9 mouse cellular contexts compared by ENCODE assay signal in genomic region chr5:113306750-113307477, GRCm38 (mm10). TPM values are rescaled to one million over a fixed set of nuclear protein-coding genes. Genes with fewer than 3 reads are reported as not detected.
A peak's percentile ranks its signal among the peaks of the same experiment; 100 is the strongest.
DNase-seq lines count a peak whose midpoint lies in the region; ATAC-seq lines count a peak whose summit lies in the region.
"Had no signal": no experiment of that assay in that cellular context is flagged by ENCODE, and none has a peak within 500 bp of the region (broad histone marks: within the 10 kb centered on the region; RNA-seq: fewer than 3 reads in every experiment).

No protein-coding gene starts in this region.

- peaks cover 56% of the 10 kb centered on the region for H3K27me3 ChIP-seq in liver, embryonic 12.5 days (replicated peaks)
- peaks cover 44% of the 10 kb centered on the region for H3K27me3 ChIP-seq in embryonic facial prominence, embryonic 10.5 days (replicated peaks; ENCODE audit: low read depth, poor library complexity, severe bottlenecking)
- peaks cover 4% of the 10 kb centered on the region for H3K27me3 ChIP-seq in hindbrain, embryonic 11.5 days (ENCODE audit: control insufficient read depth, insufficient read depth, low read length)
- H3K27me3 ChIP-seq in stomach, embryonic 15.5 days (replicated peaks) = no peaks in the 10 kb centered on the region; the same call in 1 of the 2 replicates

- no peaks in the 10 kb centered on the region for H3K9me3 ChIP-seq in liver, embryonic 12.5 days (replicated peaks)
- H3K9me3 ChIP-seq in embryonic facial prominence, embryonic 10.5 days = no peaks in the 10 kb centered on the region
- H3K9me3 ChIP-seq in hindbrain, embryonic 11.5 days (ENCODE audit: control insufficient read depth, low read length) = no peaks in the 10 kb centered on the region
- H3K9me3 ChIP-seq in stomach, embryonic 15.5 days = no peaks in the 10 kb centered on the region

- H3K4me1 ChIP-seq in liver, embryonic 12.5 days = no peaks in the 10 kb centered on the region
- peaks cover 46% of the 10 kb centered on the region for H3K4me1 ChIP-seq in embryonic facial prominence, embryonic 10.5 days
- H3K4me1 ChIP-seq in hindbrain, embryonic 11.5 days (replicated peaks; ENCODE audit: control insufficient read depth, insufficient read depth, low read length) = peaks cover 11% of the 10 kb centered on the region; the same call in 1 of the 2 replicates
- H3K4me1 ChIP-seq in stomach, embryonic 15.5 days = peaks cover 20% of the 10 kb centered on the region

- no peak overlapping the region for H3K9ac ChIP-seq in liver, embryonic 12.5 days
- no peak overlapping the region for H3K9ac ChIP-seq in hindbrain, embryonic 11.5 days (ENCODE audit: low read depth, low read length)
- no peak overlapping the region for H3K9ac ChIP-seq in stomach, embryonic 15.5 days

- 0 out of 2 replicates have a peak overlapping the region, but pooled peaks have one; percentile 13 for H3K4me2 ChIP-seq in liver, embryonic 12.5 days
- peak overlapping the region; percentile 58 for H3K4me2 ChIP-seq in hindbrain, embryonic 11.5 days (replicated peaks; ENCODE audit: low read depth, low read length)
- peak overlapping the region; percentile 41 for H3K4me2 ChIP-seq in stomach, embryonic 15.5 days

- DNase-seq in liver = no peak
- peak; percentile 83 for DNase-seq in embryonic facial prominence, embryonic 10.5 days (ENCODE audit: low spot score)
- peak; percentile 88 for DNase-seq in hindbrain, embryonic 11.5 days (ENCODE audit: low spot score)
- peak; percentile 85 to 87 for DNase-seq in layer of hippocampus, adult 8-10 months (ENCODE audit: low spot score in 2 of 2)
- DNase-seq in lung, postnatal 36 days = peak; percentile 45
- no peak for DNase-seq in spleen, postnatal 10 days (ENCODE audit: low spot score in 2 of 2)

- no peaks in the 10 kb centered on the region for H3K36me3 ChIP-seq in liver, embryonic 12.5 days
- no peaks in the 10 kb centered on the region for H3K36me3 ChIP-seq in embryonic facial prominence, embryonic 10.5 days (replicated peaks)
- H3K36me3 ChIP-seq in hindbrain, embryonic 11.5 days (ENCODE audit: control insufficient read depth, insufficient read depth, low read length) = no peaks in the 10 kb centered on the region
- no peaks in the 10 kb centered on the region for H3K36me3 ChIP-seq in stomach, embryonic 15.5 days
- H3K36me3 ChIP-seq: G1E had no signal

- H3K27ac ChIP-seq in liver, embryonic 12.5 days = no peak overlapping the region
- peak overlapping the region; percentile 78 for H3K27ac ChIP-seq in embryonic facial prominence, embryonic 10.5 days (replicated peaks)
- peak overlapping the region; percentile 88 for H3K27ac ChIP-seq in hindbrain, embryonic 11.5 days (ENCODE audit: low read depth, low read length)
- H3K27ac ChIP-seq in stomach, embryonic 15.5 days = no peak overlapping the region; the same call in 1 of the 2 replicates

- ATAC-seq in liver, embryonic 12.5 days = no peak
- ATAC-seq in hindbrain, embryonic 11.5 days (ENCODE audit: low FRiP score) = peak; percentile 84
- no peak for ATAC-seq in stomach, embryonic 15.5 days (ENCODE audit: insufficient read depth, low FRiP score, low read depth)

- 8% methylated on average over 25 of the region's 25 CpGs for WGBS in liver, embryonic 12.5 days (ENCODE audit: insufficient replicate concordance)
- 4% methylated on average over 25 of the region's 25 CpGs for WGBS in embryonic facial prominence, embryonic 10.5 days
- WGBS in hindbrain, embryonic 11.5 days = 4% methylated on average over 25 of the region's 25 CpGs
- 4% methylated on average over 25 of the region's 25 CpGs for WGBS in stomach, embryonic 15.5 days

- H3K4me3 ChIP-seq in liver, embryonic 12.5 days = no peak overlapping the region
- H3K4me3 ChIP-seq in embryonic facial prominence, embryonic 10.5 days = peak overlapping the region; percentile 60
- peak overlapping the region; percentile 26 for H3K4me3 ChIP-seq in hindbrain, embryonic 11.5 days (ENCODE audit: low read depth, low read length)
- no peak overlapping the region for H3K4me3 ChIP-seq in stomach, embryonic 15.5 days (replicated peaks)

RNA-seq across cellular contexts. Expression of gene Sgsm1, which starts 3.7 kb away (rescaled TPM):
- polyA plus RNA-seq in liver, embryonic 12.5 days (2016; fragmentation: Nextera tagmentation; extraction: Ambion mirVana) = 2.8 and 2.9 TPM in 2 replicates
- polyA plus RNA-seq in embryonic facial prominence, embryonic 10.5 days (2016; fragmentation: Nextera tagmentation; extraction: Ambion mirVana) = 15.1 and 18.0 TPM in 2 replicates
- polyA plus RNA-seq in hindbrain, embryonic 11.5 days (2014; fragmentation: Nextera tagmentation; extraction: Ambion mirVana) = 8.5 and 10.5 TPM in 2 replicates
- 100 to 1,000 TPM in 1 of 4 experiments, 10 to 100 TPM in 3; 77.8 to 102 (median 87.4) TPM for total RNA-seq in layer of hippocampus, adult 8-10 months (2022)
- polyA plus RNA-seq in stomach, embryonic 15.5 days (2015; fragmentation: Nextera tagmentation; extraction: Ambion mirVana) = 6.9 and 8.8 TPM in 2 replicates
- polyA plus RNA-seq: G1E had no signal

RNA-seq across cellular contexts. Expression of gene Aym1, which starts 50.2 kb away (rescaled TPM):
- polyA plus RNA-seq in liver, embryonic 12.5 days (2016; fragmentation: Nextera tagmentation; extraction: Ambion mirVana) = not detected in 2 replicates
- not detected in 2 replicates for polyA plus RNA-seq in embryonic facial prominence, embryonic 10.5 days (2016; fragmentation: Nextera tagmentation; extraction: Ambion mirVana)
- polyA plus RNA-seq in hindbrain, embryonic 11.5 days (2014; fragmentation: Nextera tagmentation; extraction: Ambion mirVana) = not detected in 2 replicates
- total RNA-seq in layer of hippocampus, adult 8-10 months (2022) = not detected
- not detected in 2 replicates for polyA plus RNA-seq in stomach, embryonic 15.5 days (2015; fragmentation: Nextera tagmentation; extraction: Ambion mirVana)
- total RNA-seq: G1E had no signal
- polyA plus RNA-seq: G1E had no signal

Comparison
In these comparisons a context has a peak if more than half of its experiments do, and no peak if none do; other contexts are left out.
1. H3K27ac ChIP-seq: peak in embryonic facial prominence, embryonic 10.5 days (single experiment) and hindbrain, embryonic 11.5 days (single experiment); none in liver, embryonic 12.5 days (single experiment) and stomach, embryonic 15.5 days (single experiment).
2. H3K4me3 ChIP-seq: peak in embryonic facial prominence, embryonic 10.5 days (single experiment) and hindbrain, embryonic 11.5 days (single experiment); none in liver, embryonic 12.5 days (single experiment) and stomach, embryonic 15.5 days (single experiment).
3. DNase-seq: peak in embryonic facial prominence, embryonic 10.5 days (single experiment), hindbrain, embryonic 11.5 days (single experiment), layer of hippocampus, adult 8-10 months (2 of 2) and lung, postnatal 36 days (single experiment); none in liver (single experiment) and spleen, postnatal 10 days (0 of 2).
4. Peak in every context shown above with its lines, with median percentiles within 50 percentile points of each other: H3K4me2 ChIP-seq.